Mouse (Mus musculus) layer of hippocampus, adult 11-12 months (tissue): Measurements from ENCODE around the gene Kcnn4.

Experiments
- DNase-seq: peaks from one replicate; pipeline ENCODE4 v3.0.0; 2022; ENCODE audit warnings: low spot score

The Kcnn4 gene

DNA sequence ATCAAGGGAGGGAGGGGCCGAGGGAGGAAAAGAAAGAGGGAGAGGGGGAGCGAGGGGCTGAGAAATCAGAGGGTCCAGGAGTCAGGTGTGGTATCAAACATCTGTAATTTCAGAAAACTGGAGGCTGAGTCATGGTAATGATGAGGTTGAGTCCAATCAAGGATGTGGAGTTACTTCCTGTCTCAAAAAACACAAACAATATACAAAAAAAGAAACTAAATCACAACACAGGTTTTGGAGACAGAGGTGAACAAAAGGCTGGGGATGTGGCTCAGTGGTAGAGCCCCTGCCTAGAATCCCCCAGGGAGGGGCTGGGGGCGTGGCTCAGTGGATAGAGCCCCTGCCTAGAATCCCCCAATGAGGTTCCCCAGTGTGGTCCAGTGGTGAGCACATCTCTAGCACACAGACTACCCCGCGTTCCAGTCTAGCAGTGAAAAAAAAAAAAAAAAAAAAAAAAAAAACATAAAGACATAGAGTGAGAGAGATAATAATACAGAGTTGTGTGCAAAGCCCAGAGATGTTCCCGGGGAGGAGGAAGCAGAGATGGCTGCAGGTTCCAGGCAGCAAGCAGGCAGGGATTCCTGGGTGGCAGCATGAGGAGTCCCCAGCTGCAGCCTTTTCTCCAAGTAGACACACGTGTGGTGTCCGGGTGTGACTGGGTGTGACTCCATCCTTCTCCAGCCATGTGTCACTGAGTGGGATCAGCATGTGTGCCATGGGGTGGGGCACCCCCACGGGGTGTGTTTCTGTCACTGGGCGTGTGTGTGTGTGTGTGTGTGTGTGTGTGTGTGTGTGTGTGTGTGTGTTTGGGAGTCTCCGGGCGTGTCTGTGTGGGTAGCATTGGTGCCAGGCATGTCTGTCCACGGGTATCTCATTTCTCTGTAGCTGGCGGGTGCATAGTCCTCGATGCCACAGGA lies 3.1 kb upstream of the Kcnn4 start:
- DNase-seq: no peak

- no peak for DNase-seq
Measured at GRCm38 (mm10) chr7:24368226-24368625, 1.8 kb upstream of the Kcnn4 start.

GRCm38 (mm10) chr7:24368946-24369345 lies 1.1 kb upstream of the Kcnn4 start:
- DNase-seq: no peak

- no peak for DNase-seq
Measured at GRCm38 (mm10) chr7:24371012-24371808, 1.1 kb downstream of the Kcnn4 start.

- no peak for DNase-seq
Measured at GRCm38 (mm10) chr7:24371809-24372145, 1.7 kb downstream of the Kcnn4 start.

GRCm38 (mm10) chr7:24372300-24372699 lies 2.2 kb downstream of the Kcnn4 start:
- DNase-seq: no peak

DNA sequence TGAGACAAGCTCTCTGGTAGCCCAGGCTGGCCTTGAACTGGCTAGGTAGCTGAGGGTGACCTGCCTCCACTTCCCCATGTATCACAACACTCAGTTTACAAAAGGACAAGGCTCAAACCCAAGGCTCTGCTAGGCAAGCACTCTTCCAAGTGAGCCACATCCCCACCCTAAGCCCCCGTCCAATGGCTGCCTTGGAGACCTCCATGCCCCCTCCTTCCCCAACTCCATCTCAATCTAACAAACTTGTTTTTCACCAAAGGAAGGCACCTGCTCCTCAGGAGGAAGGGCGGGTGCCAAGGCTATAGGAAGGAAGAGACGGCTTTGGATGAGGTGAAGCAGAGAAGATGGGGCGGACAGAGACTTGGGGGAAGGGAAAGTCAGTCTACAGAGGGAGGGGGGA lies 2.7 kb downstream of the Kcnn4 start:
- no peak for DNase-seq

DNA sequence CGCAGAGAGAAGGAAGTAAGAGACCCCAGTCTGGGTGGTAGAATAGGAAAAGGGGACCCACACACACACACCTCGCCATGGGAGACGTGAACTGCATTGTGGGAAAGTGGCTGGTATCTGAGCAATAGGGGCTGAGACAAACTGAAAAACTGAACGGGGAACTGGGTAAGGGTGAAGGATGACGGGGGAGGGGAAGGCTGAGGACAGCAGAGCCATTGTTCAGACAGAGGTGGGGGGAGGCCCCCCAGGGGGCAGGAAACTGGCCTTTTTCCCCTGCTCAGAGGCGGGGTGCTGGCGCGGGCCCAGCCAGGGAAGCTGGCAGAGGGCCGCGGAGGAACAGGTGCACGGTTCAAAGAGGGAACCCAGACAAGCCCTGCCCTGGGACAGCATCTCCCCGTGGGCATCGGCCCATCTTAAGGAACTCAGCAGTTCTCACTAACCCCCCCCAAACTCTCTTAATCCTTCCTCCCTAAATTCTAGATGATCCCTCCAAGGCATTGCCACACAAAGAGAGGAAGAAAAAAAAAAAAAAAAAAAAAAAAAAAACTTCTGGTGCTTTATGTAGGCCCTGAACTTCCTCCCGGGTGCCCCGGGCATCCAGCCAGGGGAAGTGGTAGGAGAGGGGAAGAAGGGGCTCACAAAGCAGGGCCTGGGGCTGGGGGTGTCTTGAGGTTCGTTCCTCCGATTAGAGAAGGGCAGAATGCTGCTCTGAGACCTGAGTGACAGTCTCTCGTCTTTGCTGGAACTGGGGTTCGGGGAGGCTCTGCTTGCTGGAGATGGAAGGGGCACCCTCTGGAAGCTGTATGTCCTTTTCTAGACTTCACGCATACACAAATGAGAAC lies 3.7 kb downstream of the Kcnn4 start:
- DNase-seq: peak; percentile 64

- DNase-seq: no peak
Measured at GRCm38 (mm10) chr7:24376456-24376855, 6.4 kb downstream of the Kcnn4 start.

- no peak for DNase-seq
Measured at GRCm38 (mm10) chr7:24377091-24377865, 7.2 kb downstream of the Kcnn4 start.

DNA sequence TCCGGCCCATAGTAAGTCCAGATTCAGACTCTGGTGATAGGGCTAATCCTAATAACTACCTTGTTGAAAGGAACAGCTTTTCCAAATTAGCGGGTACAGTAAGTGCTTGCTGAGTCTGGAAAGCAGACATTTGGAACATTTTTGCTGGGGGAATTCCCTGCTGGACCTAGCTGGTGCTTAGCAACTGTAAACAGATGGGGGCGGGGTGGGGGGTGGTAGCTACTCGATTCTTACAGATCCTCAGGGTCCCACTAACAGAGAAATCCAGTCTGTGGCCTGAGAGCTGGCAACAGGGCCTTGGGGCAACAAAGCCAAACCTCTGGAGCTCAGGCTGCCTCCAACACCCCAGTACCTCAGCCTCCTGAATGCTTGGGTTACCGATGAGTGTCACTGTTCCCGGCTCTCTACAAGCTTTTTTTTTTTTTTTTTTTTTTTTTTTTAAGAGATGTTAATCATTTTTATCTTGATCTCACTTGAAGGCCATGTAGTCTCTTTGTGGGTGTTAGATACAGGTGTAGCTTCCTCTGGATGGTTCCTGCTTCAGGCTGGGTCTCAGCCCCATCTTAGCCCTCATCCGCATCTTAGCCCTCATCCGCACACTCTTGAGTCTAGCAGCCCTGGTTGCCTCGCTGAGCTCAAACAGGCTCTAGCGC lies 8.1 kb downstream of the Kcnn4 start:
- DNase-seq: no peak

GRCm38 (mm10) chr7:24379934-24380333 lies 9.9 kb downstream of the Kcnn4 start:
- DNase-seq: no peak

DNA sequence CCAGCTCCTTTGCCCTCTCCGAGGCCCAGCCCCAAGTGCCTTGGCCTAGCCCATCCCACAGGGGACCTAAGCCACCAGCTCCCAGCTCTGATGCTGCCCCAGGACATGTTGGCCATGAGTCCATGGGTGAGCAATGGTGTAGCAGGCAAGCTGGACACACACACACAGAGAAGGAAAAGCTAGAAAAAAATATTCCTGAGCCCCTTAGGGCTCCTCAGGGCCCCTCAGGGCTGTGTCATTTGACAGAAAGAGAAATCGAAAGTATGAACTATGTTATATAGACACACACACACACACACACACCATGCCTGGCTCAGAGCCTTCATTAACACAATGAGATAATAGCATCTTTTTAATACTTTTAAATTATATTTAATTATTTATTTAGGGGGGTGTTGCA lies 10.3 kb downstream of the Kcnn4 start:
- DNase-seq: no peak

- no peak for DNase-seq
Measured at GRCm38 (mm10) chr7:24382730-24383372, 12.8 kb downstream of the Kcnn4 start.

- DNase-seq: no peak
Measured at GRCm38 (mm10) chr7:24384070-24384469, 14.0 kb downstream of the Kcnn4 start.

GRCm38 (mm10) chr7:24384827-24385226 lies 14.8 kb downstream of the Kcnn4 start:
- DNase-seq: peak; percentile 61

DNA sequence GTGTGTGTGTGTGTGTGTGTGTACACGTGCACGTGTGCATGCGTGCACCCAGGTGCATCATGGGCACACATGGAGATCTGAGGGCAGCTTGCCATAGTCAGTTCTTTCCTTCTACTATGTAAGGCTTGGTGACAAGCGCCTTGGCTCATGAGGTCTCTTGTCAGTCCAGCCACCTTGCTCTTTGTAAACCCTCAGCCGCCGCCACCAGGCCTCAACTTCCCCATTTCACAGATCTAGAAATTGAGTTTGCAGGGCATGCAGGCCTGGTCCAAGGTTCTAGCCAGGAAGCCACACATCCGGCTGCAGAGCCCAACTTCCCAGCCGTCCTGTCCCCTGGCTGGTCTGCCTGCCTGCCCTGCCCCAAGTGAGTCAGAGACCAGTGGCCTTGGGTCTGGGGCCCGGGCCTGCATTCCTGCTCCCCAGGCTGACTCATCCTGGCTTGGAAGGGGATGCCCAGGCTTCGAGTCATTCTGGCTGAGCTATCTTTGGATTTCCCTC lies 17.0 kb downstream of the Kcnn4 start:
- peak; percentile 65 for DNase-seq

DNA sequence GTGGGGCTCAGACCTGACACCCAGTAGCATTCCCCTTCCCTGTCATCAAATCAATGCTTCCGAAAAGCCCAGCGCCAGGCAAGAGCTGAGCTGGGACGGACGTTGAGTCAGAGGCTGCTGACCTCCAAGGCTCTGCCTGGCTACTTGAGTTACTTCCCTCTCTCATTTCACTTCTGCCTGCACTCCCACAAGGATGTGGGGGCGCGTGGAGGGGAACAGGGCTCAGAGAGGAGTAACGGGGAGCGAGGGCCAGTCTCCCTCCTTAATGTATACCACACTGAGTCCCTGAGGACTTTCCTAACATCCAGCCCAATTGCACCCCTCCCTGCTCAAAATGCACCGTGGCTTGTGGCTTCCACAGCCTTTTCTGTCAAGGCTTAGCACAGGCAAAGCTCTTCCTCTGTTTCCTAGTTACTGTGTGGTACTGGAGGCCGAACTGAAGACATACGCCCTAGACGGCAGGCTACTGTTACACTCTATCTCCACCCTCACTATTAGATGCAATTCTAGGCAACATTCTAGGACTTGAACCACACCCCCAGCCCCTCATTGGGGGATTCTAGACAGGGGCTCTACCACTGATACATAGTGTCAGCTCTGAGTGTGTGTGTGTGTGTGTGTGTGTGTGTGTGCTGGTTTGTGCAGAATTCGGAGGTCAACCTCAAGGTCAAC lies 19.6 kb downstream of the Kcnn4 start:
- peak; percentile 35 for DNase-seq

DNA sequence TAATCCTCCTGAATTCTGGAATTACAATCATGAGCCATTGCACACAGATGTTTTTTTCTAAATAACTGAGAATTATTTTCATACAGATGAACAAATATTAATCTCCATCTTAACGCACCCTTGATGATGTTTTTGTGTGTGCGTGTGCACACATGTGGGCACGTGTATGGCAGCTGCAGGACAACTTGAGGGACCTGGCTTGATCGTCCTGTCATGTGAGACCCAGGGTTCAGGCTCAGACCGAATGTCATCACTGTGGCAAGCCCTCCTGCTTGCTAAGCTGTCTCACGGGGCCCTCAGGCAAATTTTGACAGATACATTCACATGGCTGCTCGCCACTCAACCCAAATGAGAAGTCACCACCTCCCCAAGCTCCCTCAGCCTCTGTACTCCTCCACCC lies 20.4 kb downstream of the Kcnn4 start:
- DNase-seq: no peak

DNA sequence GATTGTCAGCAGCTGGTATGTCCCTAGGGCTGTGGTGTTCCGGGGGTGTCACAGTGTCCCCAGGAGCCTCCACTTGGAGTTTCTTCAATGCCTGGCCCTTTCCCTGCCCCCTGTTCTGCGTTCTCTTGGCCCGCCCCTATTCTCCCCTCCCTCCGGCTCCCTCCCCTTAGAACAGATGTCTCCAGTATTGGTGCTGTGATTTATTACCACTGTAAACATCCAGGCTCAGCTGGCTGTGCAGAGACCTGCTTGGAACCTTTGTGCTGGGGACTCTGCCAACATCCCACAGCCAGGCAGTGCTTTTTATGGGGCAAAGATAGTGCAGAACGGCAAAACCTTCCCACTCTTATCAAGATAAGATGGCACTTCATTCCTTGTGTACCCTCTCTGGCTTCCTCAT lies 21.0 kb downstream of the Kcnn4 start:
- no peak for DNase-seq
